Mouse (Mus musculus): ENCODE results near the gene Erg28.

DNA sequence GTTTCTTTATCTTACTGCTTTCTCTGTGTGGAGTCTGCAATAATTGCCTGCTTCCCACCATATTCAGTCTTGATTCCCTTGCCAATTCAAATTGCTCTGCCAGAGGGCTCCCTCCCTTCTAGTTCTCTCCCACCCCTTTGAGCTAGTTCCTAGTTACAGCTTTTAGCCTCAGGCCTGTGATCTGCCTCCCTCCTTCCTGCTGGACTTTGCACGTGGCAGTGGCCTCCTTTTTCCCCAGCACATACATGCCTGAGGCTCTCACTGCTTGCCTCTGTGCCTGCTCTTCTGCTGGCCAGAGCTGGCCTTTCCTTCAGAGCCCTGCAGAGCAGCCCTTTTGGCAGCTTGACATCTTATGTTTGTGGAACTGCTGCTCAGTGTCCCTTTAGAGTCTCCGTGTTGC lies 38.2 kb upstream of the Erg28 start:
- no peak for TF ChIP-seq CTCF (IDR thresholded peaks at IDR 0.05; ENCODE audit: low read depth)
- TF ChIP-seq EP300 (IDR thresholded peaks at IDR 0.05; ENCODE audit: low read depth) = no peak
